Mouse (Mus musculus): ENCODE results near the gene Irak2. TPM values are rescaled to one million over a fixed set of nuclear protein-coding genes. Genes with fewer than 3 reads are reported as not detected.

Gene Irak2
- total RNA-seq, 2 experiments from 2014 or later = 18.8 to 68.4 TPM

DNA sequence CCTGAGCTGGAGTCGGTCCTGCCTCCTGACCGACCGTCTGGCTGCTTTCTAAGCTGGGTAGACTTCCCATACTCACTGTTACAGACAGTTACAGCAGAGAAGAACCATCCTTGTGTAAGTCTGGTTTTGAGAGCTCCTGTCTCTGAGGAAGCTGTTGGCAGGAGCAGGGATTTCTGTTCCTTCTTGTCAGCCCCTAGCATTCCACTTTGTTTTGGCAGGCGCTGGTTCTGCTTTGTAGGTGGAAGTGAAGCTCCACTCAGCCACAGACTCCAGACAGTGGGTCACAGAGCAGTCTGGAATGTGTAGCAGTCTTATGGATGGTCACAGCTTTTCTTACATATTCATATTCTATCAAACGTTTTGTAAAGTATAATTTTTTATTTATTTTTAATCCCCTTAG, 7.9 kb upstream of the Irak2 start:
- no peak for ATAC-seq (replicated peaks; ENCODE audit: low FRiP score, poor library complexity, severe bottlenecking)

DNA sequence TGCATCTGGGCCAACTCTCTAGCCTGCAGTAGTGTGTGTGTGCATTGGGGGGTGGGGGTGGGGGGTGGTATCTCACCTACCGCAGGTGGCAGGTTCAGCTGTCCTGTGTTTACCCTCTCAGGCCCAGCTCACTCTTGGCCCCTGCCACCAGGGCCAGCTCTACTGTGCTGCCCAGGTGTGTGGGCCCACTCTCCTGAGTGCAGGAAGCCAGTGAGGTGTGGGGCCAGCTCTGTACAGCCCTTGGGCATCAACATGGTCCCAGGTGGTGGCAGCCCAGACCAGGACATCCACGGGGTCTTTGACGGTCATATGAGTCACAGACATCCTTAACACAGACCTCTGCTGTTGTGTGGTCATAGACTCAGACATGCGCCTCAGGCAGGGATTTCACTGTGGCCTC, 5.4 kb upstream of the Irak2 start:
- no peak for ATAC-seq (replicated peaks; ENCODE audit: low FRiP score, poor library complexity, severe bottlenecking)

DNA sequence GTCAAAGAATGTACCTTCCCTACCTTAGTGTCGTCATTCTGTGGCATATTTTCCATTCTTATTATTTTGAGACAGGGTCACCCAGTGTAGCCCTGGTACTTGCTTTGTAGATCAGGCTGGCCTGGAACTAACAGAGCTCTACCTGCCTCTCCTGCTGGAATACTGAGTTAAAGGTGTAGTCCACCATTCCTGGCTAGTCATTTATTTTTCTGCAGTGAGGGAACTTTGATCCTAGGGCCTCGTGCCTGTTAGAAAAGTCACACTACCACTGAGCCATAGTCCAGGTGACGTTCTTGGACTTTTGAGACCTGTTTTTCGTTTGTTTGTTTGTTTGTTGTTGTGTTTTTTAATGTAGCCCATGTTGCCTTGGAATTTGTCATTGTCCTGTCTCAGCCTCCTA, 934 bp downstream of the Irak2 start:
- no peak for ATAC-seq (replicated peaks; ENCODE audit: low FRiP score, poor library complexity, severe bottlenecking)

DNA sequence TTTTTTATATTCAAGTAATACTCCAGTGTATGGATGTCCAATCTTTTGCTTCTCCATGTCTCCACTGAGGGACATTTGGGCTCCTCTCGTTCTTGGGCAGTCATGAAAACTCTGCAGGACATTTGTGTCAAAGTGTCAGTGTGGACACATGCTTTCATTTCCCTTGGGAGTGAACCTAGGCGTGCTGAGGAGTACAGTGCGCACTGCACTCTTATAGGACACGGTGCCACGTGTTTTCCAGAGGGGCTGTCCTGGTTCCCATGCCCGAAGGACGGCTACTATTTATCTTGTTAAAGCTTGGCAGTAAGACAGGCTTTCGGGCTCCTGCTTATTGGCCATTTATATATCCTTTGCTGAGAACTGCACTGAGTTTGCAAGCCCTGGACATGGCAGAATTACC, 4.3 kb downstream of the Irak2 start:
- no peak for ATAC-seq (replicated peaks; ENCODE audit: low FRiP score, poor library complexity, severe bottlenecking)

DNA sequence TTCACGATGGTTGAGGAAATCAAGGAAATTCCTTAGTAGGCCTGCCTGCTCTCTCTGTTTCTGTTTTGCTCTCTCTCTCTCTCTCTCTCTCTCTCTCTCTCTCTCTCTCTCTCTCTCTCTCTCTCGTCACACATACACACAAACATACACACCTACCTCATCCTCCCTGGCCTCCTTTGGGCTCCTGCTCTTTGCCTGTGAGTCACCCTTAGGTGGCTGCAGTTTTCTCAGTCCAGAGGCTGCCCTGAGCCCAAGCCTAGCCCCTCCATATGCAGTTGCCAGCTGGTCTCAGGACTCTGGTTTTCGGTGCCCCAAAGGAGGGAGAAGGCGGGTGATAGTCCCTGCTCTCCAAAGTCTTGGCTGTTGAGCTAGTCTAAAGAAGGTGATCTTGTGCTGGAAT, 4.8 kb downstream of the Irak2 start:
- ATAC-seq (replicated peaks; ENCODE audit: low FRiP score, poor library complexity, severe bottlenecking) = no peak

DNA sequence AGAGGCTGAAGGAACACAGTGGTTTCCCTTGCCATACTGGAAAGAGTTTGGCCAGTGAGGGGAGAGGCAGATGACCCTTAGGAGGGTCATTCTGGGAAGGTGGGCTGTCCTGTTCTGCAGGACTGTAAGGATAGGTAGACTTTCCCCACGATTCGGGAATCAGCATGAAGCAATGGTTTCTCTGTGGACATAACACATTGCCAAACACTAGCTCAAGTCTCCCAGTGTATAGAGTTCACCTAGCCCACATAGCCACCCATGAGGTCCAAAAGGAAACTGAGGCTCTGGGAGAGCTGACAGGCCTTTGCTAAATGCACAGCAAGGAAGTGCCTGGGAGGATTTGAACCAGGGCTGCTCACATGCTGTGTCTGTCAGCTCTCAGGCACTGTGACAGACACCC, 5.7 kb downstream of the Irak2 start:
- ATAC-seq (replicated peaks; ENCODE audit: low FRiP score, poor library complexity, severe bottlenecking) = no peak

DNA sequence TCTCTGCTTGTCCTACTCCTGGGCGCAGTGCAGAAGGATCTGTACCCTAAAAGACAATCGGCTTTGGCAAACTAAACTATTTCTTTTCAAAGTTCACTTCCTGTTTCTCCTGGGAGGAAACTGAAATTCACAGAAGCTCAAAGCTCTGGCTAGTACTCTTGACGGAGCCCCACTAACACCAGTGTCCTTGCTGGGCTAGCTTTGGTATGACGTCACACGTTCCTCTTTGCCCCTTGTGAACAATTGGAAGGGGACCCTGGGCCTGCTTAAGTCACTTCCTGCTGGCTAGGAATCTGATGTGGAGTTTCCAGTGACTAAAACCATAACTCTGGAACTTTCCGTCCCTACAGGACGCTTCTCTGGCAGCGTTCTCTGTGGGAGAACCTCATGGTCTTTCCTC, 6.5 kb downstream of the Irak2 start:
- ATAC-seq (replicated peaks; ENCODE audit: low FRiP score, poor library complexity, severe bottlenecking) = no peak

DNA sequence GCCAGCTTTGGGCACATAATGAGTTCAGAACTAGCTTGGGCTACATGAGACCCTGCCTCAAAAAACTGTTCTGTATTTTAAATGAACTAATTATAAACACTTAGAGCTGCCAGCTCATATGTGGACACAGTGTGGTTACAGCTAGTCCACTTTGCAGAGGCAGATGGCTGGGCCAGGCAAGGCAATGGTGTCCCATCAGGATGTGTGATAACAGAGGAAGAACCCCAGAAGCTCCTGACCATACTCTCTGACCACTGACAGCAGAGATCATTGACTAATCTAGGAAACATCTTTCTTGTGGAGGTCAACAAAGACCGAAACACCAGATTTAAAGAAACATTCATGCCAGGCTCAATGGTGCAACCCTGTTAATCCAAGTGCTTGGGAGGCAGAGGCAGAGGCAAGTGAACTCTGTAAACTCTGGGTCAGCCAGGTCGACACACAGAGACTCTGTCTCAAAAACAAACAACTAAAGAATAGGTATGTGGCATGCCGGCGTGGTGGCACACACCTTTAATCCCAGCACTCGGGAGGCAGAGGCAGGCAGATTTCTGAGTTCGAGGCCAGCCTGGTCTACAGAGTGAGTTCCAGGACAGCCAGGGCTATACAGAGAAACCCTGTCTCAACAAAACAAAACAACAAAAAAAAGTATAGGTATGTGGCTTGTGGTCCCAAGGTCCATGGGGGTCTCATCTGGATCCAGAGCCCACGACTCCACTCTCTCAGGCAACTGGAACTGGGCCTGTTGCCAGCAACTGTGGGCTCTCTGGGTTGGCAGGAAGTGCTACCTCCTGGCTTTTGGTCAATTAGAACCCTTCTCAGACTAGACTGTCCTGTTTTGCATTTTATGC, 11.3 kb downstream of the Irak2 start:
- ATAC-seq (replicated peaks; ENCODE audit: low FRiP score, poor library complexity, severe bottlenecking) = no peak

DNA sequence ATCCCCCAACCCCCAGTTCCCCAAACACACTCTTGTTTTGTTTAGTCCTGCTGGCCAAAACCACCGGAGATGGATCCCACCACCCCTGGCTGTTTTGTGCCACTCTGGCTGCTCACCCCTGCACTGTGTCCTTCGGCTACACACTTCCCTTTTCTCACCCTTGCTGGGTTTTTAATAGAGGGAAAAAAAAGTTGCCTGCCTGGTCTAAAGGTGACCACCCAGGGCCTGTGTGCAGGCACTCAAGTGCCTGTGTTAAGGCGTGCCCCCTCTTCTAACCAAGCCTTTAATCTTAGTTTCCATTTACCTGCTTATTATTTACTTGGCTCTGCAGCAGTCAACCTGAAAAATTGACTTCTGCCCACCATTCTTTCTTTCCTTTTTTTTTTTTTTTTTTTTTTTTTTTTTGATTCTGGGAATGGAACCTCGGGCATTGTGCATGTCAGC, 12.0 kb downstream of the Irak2 start:
- ATAC-seq (replicated peaks; ENCODE audit: low FRiP score, poor library complexity, severe bottlenecking) = no peak

DNA sequence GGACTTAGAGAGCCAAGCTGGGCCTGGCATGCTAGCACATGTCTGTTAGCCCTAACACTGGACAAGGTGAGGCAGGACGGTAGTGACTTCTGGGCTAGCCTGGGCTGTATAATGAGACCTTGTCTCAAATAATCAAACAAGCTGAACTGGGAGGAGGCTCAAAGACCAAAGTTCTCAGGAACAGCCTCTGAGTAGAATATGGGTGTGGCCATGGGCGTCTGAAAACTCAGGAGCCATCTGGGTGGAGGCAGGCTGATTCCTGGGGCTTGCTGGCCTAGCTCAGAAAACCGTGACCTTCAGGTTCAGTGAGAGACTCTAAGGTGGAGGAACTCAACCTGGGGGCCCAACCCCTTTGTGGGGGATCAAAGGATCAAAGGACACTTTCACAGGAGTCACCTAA, 13.4 kb downstream of the Irak2 start:
- peak; percentile 71; the same call in 1 of the 2 replicates for ATAC-seq (replicated peaks; ENCODE audit: low FRiP score, poor library complexity, severe bottlenecking)

DNA sequence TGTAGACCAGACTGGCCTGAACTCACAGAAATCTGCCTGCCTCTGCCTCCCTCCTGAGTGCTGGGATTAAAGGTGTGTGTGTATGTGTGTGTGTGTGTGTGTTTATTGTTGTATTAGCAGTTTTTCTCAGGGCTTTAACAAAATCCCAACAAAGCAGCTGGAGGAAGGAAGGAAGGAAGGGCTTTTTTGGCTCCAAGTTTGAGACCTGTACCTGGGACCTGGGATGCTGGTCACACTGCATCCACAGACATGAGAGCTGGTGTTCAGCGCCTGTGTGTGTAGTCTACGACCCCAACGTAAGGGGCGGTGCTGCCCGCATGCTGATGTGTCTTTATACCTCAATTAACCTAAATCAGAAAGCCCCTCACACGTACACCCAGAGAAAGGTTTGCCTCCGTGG, 15.3 kb downstream of the Irak2 start:
- no peak for ATAC-seq (replicated peaks; ENCODE audit: low FRiP score, poor library complexity, severe bottlenecking)

DNA sequence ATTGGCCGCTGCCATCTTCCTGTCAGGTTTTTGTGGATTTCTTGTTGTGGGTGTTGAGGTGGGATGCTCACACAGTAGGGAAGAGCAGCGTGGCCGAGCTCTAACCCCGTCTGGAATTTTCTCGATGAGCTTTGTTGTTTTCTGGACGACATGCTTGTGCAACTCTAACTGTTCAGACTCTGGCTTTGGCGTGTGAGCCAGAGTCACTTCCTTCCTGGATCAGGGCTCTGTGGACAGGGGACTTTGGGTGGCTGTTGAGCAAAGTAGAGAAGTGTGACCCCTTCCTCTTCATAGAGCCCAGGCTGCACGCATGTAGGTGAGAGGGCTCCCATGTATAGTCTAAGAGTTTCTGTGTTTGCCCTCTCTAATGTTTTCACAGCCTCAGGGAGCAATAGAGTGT, 15.8 kb downstream of the Irak2 start:
- no peak for ATAC-seq (replicated peaks; ENCODE audit: low FRiP score, poor library complexity, severe bottlenecking)

DNA sequence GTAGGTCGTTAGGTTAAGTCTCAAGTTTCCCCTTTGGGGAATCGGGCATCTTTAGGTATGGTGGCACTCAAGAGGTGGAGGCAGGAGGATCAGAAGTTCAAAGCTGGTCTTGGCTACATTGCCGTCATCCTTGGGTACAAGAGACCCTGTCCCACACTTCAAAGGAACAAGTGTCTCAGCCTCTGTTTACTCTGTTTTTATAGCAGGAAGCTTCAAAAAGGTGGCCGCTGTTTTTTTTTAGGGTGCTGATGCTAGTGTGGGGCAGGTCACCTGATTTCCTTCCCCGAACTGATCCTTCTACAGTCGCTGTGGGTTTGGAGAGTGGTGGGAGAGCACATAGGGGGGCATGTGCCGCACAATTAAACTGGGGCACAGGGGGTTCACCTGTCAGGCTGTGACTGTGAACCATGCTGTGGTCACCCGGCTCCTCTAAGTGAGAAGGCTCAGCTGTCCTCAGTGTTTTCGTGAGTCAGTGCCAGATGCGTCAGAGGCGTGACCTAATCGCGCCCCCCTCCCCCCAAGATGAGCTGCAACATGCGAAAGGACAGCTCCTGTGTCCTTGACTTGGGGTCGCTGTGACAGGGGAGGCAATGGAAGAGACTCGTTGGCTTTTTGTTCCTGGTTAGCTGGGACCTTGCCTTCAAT, 16.6 kb downstream of the Irak2 start:
- no peak for ATAC-seq (replicated peaks; ENCODE audit: low FRiP score, poor library complexity, severe bottlenecking)

DNA sequence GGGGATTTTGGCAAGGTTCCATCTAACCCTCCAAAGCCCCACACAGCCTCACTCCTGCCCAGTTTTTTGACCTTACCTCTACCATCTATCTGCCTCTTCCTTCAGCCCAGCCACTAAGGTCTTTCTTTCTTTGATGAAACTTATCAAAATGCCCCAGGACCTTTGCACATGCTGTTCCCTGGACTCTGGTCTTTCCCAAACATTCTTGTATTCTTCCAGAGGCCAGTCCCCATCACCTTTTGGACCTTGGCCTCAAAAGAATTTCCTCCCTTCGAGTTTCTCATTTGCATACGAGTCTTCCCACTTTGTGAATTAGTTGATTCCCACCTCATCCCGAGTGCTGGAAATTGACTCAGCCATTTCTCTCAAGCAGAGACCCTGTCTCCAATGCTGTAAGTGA, 17.2 kb downstream of the Irak2 start:
- ATAC-seq (replicated peaks; ENCODE audit: low FRiP score, poor library complexity, severe bottlenecking) = no peak

DNA sequence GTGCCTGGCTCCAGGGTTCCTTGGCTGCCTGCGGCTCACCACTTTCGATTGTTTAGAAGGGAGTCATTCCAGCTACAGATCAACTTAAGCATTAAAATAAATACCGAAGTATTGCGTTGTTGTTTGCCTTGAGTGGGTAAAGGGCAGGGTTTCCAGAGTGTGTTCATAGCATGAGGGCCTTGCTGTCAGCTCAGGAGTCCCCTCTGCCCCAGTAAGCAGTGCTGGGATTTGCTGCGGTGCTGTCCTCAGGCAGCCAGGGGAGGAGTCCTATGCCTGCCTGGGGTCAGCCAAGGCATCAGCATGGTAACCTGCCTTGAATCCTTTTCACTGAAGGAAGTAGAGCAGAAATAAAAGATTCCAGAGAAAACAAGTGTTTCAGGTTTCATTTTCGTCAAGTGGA, 18.6 kb downstream of the Irak2 start:
- ATAC-seq (replicated peaks; ENCODE audit: low FRiP score, poor library complexity, severe bottlenecking) = no peak

DNA sequence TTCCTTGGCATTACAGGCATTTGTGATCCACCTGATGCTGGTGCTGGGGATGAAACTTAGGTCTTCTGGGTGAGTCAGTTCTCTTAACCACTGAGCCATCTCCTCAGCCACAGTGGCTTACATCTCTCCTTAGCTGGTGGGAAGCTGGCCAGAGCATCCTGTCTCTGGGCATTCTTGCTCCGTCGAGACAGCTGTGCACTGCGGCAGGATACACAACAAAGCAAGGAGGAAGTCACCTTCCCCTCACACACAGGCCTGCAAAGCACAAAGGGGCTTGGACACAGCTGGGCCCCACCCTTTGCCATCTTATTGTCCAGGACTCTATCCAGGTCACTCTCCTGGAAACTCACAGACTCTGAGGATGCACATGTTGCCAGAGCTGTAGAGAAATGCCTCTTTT, 20.0 kb downstream of the Irak2 start:
- ATAC-seq (replicated peaks; ENCODE audit: low FRiP score, poor library complexity, severe bottlenecking) = no peak

DNA sequence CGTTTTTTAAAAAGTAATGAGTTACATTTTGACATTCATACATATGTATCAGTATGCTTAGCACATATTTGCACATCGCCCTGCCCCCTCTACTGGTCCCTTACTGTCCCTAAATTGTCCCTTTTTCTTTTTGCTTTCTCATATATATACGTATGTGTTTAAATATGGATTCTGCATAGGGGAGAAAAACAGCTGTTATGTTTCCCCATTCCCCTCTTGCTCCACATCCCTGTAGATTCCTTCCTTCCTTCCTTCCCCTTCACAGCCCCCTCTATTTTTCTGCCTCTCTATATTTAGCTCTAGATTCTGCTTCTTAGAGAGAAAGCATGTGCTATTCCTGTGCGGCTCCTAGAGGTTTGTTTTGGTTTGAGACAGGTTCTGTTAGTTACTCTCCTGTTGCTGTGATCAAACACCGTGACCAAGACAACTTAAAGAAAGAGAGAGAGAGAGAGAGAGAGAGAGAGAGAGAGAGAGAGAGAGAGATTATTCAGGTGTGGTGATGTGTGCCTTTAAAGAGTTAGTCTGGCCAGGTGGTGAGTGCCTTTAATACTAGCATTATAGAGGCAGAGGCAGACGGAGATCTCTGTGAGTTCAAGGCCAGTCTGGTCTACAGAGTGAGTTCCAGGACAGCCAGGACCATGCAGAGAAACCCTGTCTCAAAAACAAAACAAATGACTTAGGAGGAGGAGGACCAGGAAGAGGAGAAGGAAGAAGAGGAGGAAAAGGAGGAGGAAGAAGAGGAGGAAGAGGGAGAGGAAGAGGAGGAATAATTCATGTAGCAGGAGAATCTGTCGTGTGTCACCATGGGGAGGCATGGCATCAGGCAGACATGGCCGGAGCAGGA, 21.6 kb downstream of the Irak2 start:
- no peak for ATAC-seq (replicated peaks; ENCODE audit: low FRiP score, poor library complexity, severe bottlenecking)

DNA sequence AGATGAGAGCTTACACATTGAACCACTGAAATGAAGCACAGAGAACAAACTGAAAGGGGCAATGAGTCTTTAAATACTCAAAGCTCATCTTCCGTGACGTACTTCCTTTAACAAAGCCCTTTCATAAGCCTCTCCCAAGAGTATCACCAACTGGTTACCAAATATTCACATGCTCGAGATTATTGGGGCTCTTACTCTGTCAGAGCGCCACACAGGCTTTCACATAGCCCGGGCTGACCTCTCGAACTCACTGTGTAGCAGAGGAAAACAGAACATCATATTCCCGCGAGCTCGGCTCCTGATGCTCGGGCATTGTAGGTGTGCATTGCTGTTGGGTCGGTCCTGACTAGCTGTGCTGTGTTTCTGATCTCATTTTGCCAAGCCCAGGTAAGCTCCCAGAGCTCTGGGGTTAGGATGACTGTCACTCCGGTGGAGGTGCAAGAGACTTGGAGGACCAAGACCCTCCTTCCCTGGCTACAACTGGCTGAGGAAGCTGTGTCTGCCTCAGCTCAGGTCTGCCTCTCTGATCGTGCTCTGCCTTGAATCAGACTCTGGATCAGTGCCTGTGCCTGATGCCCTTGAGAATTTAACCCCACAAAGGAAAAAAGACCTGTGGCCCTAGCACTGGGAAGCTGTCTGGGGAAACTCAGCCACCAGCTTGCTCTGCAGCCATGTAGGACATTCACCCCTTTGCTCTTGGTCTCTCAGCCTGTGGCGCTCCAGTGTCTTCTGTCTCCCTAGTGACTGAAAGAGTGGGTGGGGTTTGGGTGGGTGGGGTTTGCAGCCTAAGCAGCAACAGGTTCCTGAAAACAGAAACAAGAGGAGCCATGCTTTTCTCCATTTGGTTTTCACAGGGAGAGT, 22.5 kb downstream of the Irak2 start:
- ATAC-seq (replicated peaks; ENCODE audit: low FRiP score, poor library complexity, severe bottlenecking) = no peak

DNA sequence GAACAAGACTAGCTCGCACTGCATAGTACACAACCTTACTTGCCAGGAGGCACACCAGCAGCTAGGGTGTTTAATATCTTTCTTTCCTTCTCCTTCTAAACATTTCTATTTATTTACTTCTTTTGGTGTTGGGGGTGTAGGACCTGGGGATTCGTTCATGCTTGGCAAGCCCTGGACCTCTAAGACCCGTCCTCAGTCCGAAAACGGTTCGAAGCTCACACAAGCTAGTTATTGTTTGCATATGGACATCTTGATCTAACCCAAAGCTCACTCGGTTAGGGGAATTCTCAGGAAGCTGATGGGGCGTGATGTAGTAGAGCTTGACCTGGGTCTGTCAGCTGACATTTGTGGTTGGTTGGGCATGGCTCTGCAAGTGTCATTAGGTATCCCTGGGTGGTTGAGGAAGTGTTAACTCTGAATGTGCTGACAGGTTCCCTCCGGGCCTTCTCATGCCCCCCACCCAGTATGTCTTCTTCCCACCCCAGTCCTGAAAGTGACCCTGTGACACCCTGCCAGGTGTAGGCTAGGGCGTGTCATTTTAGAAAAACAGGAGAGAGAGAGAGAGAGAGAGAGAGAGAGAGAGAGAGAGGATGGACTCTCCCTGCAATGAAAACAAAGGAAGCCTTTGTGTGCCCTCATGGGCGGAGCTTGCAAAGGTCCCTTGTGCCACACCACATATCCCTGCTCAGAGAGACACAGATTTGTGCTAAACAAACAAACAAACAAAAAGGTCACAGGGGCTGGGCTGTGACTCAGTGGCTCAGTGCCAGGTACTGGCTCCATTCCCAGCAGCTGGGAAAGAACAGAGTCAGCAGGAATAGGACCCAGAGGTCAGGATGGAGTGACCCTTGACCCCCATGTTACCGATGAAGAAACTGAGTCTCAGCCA, 23.3 kb downstream of the Irak2 start:
- ATAC-seq (replicated peaks; ENCODE audit: low FRiP score, poor library complexity, severe bottlenecking) = no peak

Measured in erythroblast, adult 5-6 weeks (primary cell).